Mouse (Mus musculus) embryonic fibroblast, embryonic 13.5 days (primary cell): ENCODE data around the gene Dennd5a. TPM values are rescaled to one million over a fixed set of nuclear protein-coding genes. Genes with fewer than 3 reads are reported as not detected.

Source experiments
- H3K27ac ChIP-seq: 2 replicates; pipeline ENCODE4 v1.5.1; 2012; ENCODE audit warnings: low read length, control low read depth, inconsistent platforms; ENCODE audit not compliant: insufficient read depth
- H3K4me1 ChIP-seq: 2 replicates; pipeline ENCODE4 v1.6.1; 2011; ENCODE audit warnings: low read length; ENCODE audit not compliant: control insufficient read depth, insufficient read depth
- H3K4me3 ChIP-seq: 2 replicates; pipeline ENCODE4 v1.5.1; 2011; ENCODE audit warnings: mild to moderate bottlenecking, control low read depth, low read length; ENCODE audit not compliant: insufficient read depth
- CTCF ChIP-seq: IDR thresholded peaks from 2 replicates; pipeline ENCODE4 v1.5.1; 2011; ENCODE audit warnings: mild to moderate bottlenecking, control low read depth, low read length, moderate library complexity, borderline replicate concordance; ENCODE audit not compliant: insufficient read depth
- POLR2A ChIP-seq: IDR thresholded peaks from 2 replicates; pipeline ENCODE4 v1.6.1; 2011; ENCODE audit warnings: low read depth, mild to moderate bottlenecking, control low read depth, low read length, moderate library complexity
- polyA plus RNA-seq: library from polyadenylated mRNA; stranded (reverse); fragments of >200 nt; gene quantifications from 2 replicates; pipeline ENCODE4 v1.2.4, GENCODE M21; 2011; ENCODE audit warnings: low read depth; ENCODE audit not compliant: missing spikeins, insufficient read length

Gene Dennd5a
- polyA plus RNA-seq, 1 experiment = 103 TPM

DNA sequence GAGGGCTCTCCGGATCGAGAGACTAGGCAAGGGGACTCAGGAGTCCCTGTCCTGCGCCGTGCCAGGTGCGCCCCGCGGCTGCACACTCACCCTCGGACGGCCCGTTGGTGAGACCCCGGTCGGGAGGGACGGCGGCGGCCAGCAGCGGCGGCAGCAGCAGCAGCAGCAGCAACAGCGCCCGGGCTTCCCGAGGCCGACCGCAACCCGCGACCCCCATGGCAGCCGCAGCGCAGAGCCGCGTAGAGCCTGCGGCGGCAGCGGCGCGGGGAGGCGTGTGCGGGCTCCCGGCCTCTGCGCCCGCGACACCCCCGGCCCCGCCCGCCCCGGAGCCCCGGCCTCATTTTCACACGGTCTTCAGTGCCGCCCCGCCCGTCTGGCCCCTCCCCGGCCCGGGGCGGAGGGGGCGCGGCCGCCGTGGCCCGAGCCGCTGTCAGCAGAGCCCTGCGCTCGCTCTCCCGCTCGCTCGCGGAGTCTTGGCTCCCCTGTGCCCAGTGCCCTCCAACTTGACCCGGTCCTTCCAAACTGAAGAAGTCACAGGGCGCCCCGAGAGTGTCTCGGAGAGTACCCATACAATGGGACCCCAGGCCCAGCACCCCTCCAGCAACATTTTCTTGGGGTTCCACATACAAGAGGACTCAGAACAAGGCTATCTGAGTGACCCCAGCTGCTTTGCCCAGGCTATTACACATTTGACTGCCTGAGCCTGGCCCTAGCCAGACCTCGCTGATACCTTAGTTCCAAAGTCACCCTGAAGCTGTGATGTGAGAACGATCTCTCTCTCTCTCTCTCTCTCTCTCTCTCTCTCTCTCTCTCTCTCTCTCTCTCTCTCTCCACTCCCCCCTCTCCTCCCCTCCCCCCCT is 94.7 kb downstream of the Dennd5a start, which contains the start of gene Scube2:
TSS of gene Scube2 (minus strand) at position 310 of the 860 bp plus-strand sequence.
- no peaks in the 10 kb centered on the region for H3K4me1 ChIP-seq
- peak within 1 kb of the TSS; percentile 25 for H3K4me3 ChIP-seq
- no peak within 1 kb of the TSS for H3K27ac ChIP-seq
- TF ChIP-seq CTCF = no peak
- no peak for TF ChIP-seq POLR2A

DNA sequence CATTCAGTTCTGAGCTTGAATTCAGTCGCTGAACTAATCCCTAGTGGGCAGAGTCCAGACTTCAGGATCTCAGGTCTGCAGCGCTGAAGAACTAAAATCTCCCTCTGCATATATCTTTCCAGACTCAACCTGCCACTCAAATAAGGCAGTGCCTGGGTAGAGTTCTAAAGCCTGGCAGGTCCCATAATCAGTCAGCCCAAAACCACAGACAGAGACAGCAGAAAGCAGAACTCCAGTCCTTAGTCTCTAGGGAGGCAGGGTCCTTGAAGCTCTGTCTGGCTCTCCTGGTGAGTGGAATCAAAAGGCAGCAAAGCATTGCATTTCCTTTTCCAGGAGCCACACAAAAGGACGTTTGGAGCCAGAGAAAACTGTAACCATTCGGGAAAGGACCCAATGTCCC is 96.7 kb downstream of the Dennd5a start:
- Histone ChIP-seq H3K4me1 (no peaks in the 10 kb centered on the region), H3K4me3 (no peak overlapping the region), H3K27ac (no peak overlapping the region)
- no peak for TF ChIP-seq POLR2A
- no peak for TF ChIP-seq CTCF

DNA sequence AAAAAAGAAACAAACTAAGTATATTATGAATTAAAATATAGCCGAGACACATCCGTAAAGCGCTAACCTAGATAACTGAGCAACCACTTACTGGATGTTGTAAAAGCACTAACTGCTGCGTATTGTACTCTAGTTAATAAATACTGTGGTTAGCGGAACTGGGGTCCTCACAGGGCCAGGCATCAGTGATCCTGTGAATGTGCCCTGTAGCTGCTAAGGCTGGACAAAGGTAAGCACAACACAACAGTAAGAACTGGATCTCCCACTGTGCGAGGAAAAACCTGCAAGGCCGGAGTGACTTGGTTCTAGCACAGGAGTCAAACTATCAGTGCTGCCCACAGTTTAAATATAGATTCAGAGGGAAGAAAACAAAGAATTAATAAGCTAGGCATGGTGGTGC is 100.1 kb downstream of the Dennd5a start:
- no peaks in the 10 kb centered on the region for H3K4me1 ChIP-seq
- TF ChIP-seq POLR2A (no peak), CTCF (no peak)
- H3K4me3 ChIP-seq = no peak overlapping the region
- no peak overlapping the region for H3K27ac ChIP-seq

DNA sequence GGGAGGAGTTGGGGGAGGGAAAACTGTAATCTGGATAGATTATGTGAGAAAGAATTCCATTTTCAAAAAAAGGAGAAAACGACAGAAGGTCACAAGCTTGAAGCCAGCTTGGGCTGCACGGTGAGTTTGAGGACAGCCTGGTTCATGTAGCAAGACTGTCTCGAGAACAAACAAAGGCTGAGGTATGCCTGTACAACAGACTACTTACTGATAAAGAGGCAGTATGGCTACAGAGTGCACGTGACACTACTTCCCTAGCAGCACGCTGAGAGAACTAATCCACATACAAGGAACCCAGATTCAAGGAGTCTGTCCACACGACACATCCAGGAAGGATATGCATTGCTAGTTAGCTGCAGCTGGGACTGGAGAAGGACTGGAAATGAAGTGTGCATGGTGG is 100.9 kb downstream of the Dennd5a start:
- H3K27ac ChIP-seq = no peak overlapping the region
- no peaks in the 10 kb centered on the region for H3K4me1 ChIP-seq
- no peak overlapping the region for H3K4me3 ChIP-seq
- TF ChIP-seq CTCF (no peak), POLR2A (no peak)

DNA sequence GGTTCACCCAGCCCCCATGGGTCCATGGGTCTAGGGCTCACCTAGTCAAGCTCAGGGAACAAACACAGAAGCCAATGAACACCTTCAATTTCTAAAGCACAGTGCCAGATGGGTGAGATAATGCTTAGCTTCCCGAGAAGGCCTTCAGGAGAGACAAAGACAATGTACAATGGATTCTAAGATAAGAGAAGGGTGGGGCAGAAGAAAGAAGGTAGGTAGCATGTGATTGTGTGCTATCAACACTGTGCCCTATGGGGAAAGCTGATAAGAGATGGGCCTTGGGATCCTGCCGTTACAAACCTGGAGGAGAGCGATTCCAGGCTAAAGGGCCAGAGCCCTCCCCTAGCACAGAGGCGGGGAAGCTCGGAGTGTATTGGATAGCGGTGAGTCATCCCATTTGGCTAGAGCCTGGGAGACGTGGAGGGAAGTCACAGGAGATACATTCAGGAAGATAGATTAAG is 107.5 kb downstream of the Dennd5a start:
- Histone ChIP-seq H3K4me3 (no peak overlapping the region), H3K4me1 (no peaks in the 10 kb centered on the region), H3K27ac (no peak overlapping the region)
- TF ChIP-seq POLR2A (peak; percentile 28; the same call in 1 of the 2 replicates), CTCF (no peak)

DNA sequence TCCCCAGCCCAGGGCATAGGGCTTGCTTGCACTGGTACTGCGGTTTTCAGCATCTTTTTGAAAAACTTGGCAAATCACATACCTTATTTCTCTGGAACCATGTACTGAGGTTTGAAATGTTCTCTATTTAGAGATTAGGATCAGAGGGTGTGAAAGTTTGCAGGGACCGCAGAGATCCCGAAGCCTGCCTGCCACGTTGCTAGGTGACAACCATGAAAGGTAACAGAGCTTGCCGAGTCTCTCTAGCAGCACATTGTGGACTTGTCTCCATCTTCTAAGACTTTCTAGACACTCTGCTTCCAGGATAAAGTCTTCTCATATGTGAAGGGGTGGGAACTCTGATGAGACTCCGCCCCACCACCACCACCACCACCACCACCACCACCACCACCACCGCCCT is 108.3 kb downstream of the Dennd5a start:
- H3K4me1 ChIP-seq = no peaks in the 10 kb centered on the region
- H3K4me3 ChIP-seq = no peak overlapping the region
- no peak overlapping the region for H3K27ac ChIP-seq
- TF ChIP-seq POLR2A = no peak
- TF ChIP-seq CTCF = no peak

DNA sequence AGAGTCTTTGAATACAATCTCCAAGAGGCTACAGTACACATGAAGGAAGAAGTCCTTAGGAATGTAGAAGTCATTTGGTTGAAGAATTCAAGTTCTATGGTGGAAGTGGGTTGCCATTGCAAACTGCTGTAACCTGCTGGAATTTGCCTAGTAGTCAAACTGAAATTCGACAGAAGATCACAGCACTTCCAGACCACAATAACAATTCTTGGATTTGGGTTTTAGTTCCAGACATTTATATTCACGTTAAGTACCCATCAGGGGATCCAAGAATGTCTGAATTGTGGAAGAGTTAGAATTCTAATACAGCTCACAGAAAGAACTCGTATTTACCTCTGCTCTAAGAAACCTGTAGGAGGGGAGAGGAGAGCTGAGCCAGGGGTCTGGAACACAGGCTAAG is 109.7 kb downstream of the Dennd5a start:
- Histone ChIP-seq H3K4me3 (no peak overlapping the region), H3K27ac (no peak overlapping the region), H3K4me1 (no peaks in the 10 kb centered on the region)
- TF ChIP-seq CTCF (no peak), POLR2A (no peak)

DNA sequence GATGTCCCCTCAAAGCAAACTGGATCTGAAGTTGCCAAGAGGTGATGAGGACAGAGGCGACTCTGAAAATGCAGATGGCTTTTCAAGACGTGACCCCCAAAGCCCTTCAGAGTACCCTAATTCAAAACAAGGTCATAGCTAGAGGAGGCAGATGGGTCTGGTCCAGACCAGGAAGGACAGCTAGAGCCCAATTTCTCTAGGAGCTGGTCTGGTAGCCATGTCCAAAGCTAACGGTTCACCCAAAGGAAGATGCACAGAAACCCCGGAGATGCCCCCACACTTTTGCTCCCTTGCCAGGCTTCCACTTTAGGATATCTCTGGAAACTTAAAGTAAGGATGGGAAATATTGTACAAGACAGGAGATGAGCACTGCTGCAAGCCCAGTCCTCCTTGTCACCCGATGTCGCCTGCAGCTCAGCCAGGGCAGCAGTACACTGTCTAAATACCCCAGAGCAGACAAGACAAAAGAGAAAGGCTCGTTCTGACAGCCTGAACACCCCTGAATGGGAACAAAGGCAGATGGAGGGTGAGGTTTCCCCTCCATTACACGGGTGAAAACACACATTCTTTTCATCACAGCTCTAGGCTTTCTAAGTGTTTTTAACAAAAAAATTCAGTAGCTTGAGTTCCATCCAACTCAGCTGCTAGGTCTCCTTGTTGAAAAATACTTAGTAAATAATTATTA is 110.4 kb downstream of the Dennd5a start:
- Histone ChIP-seq H3K4me3 (no peak overlapping the region), H3K27ac (no peak overlapping the region), H3K4me1 (no peaks in the 10 kb centered on the region)
- TF ChIP-seq CTCF (no peak), POLR2A (no peak)

DNA sequence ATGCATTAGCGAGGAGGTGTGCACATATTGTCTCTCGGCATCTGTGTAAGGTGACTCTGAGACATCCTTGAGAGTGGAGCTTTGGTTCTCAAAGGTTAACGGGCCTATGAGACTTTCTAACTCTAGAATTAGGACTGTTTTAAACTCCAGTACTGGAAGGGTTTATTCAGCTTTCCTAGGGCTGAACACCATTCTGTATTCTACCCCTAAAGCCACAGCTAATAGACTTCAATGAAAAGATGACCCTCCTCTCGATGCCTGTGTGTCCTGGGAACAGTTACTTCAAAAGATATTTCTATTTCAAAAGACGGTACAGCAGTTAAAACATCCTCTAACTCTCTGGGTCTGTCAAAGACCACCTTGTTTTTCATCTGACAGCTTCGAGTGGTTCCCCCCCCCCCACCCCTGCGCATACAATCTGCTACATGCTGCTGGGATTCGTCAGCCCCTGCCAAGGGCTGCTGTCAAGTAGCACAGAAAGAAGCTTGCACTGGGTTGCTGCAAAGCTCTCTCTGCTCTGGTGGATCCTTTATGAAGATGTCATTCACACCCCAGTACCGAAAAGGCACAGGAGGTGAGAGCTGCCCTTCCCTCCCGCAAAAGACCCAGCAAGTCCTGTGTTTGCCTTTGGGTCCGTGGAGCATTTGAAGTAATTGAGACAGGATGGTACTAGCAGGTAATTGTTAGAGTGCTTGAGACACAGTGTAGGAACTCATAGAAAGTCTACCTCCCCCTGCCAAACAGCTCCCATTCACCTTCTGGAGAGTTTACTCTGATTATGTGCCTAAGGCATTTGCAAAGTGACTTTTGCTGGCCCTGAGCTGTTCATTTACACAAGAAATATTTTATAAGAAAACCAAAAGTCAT is 111.2 kb downstream of the Dennd5a start:
- TF ChIP-seq CTCF (no peak), POLR2A (no peak)
- H3K4me3 ChIP-seq = no peak overlapping the region
- H3K27ac ChIP-seq = no peak overlapping the region
- H3K4me1 ChIP-seq = no peaks in the 10 kb centered on the region

DNA sequence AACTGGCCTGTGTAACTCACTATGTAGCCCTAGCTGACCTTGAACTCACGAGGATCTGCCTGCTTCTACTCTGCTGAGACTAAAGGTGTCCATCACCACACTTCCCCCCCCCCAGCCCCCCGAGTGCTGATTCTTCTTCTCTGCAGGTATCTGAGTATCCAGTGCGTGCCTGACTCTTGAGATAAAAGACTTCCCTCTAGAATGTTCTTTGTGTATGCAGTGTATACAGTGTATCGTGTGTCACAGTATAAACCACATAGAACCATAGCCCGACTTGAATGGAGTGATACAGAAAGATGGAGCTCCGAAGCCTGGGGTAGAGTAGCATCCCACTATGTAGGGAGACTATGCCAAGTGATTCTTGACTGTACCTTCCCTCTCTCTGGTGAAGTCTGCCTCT is 116.2 kb downstream of the Dennd5a start:
- H3K4me1 ChIP-seq = no peaks in the 10 kb centered on the region
- TF ChIP-seq CTCF (no peak), POLR2A (no peak)
- H3K4me3 ChIP-seq = no peak overlapping the region
- H3K27ac ChIP-seq = no peak overlapping the region

Other genes starting within 250 kb of the Dennd5a start
- not detected in 2 replicates for gene BC051019, start 236.6 kb downstream of the Dennd5a start, polyA plus RNA-seq
- gene Ascl3, start 228.7 kb downstream of the Dennd5a start, polyA plus RNA-seq = not detected in 2 replicates
- 45.3 and 45.8 TPM in 2 replicates for gene Tmem9b, start 207.6 kb downstream of the Dennd5a start, polyA plus RNA-seq
- 0.17 and 0.39 TPM in 2 replicates for gene Nrip3, start 178.4 kb downstream of the Dennd5a start, polyA plus RNA-seq
- gene Scube2, start 94.8 kb downstream of the Dennd5a start, polyA plus RNA-seq = 1.8 TPM in 1 of 2 replicates, not detected in the other
- 77.0 and 90.7 TPM in 2 replicates for gene Tmem41b, start 26.5 kb upstream of the Dennd5a start, polyA plus RNA-seq
- gene Ipo7, start 57.8 kb upstream of the Dennd5a start, polyA plus RNA-seq = 197 and 211 TPM in 2 replicates
- gene Zfp143, start 100.7 kb upstream of the Dennd5a start, polyA plus RNA-seq = 15.0 and 16.3 TPM in 2 replicates
- gene Wee1, start 161.6 kb upstream of the Dennd5a start, polyA plus RNA-seq = 18.5 and 21.6 TPM in 2 replicates